Comparison of ENCODE assay signal across 8 mouse cellular contexts in the genomic region with DNA sequence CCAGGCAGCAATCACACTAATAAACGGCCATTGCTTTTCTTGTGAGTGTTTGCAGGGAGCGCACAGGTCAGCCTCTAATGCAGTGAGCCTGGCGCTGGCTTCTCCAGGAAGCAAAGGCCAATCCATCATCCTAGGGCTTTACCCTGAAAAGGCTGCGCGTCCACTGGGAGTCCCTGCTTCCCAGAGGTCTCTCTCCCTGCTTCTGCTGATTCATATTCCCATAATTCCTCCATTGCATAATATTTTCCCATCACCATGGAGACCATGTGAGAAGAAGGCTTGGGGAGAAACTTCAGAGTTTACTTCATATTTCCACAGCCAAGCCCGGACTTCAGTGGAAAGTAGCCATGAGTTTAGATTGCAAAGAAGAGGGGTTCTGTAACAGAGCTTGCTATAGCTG. TPM values are rescaled to one million over a fixed set of nuclear protein-coding genes. Genes with fewer than 3 reads are reported as not detected.
DNase-seq lines count a peak whose midpoint lies in the region; ATAC-seq lines count a peak whose summit lies in the region.

No protein-coding gene starts in this region.

- DNase-seq in adrenal gland, adult 2 months: peak; percentile 76
- DNase-seq in adrenal gland, postnatal 4 days (ENCODE audit: low spot score in 2 of 2): no peak
- DNase-seq in 3134 (ENCODE audit: extremely low read depth, insufficient read length, low spot score): peak; percentile 46
- DNase-seq in kidney, postnatal 14 days: peak; percentile 75
- no peak for DNase-seq in spleen, postnatal 4 days (ENCODE audit: low spot score in 2 of 2)
- no peak for DNase-seq in layer of hippocampus, adult 8-10 months (ENCODE audit: low spot score in 2 of 2)

- peaks cover 15% of the 10 kb centered on the region for H3K4me1 ChIP-seq in heart, embryonic 15.5 days (replicated peaks)
- peaks cover 13% of the 10 kb centered on the region for H3K4me1 ChIP-seq in stomach, embryonic 14.5 days (ENCODE audit: control insufficient read depth, insufficient read depth, low read length)

- no peak overlapping the region; the same call in 1 of the 2 replicates for H3K27ac ChIP-seq in heart, embryonic 15.5 days
- H3K27ac ChIP-seq in stomach, embryonic 14.5 days (ENCODE audit: low read length): peak overlapping the region; percentile 84

- no peaks in the 10 kb centered on the region for H3K36me3 ChIP-seq in heart, embryonic 15.5 days
- no peaks in the 10 kb centered on the region for H3K36me3 ChIP-seq in stomach, embryonic 14.5 days (ENCODE audit: control insufficient read depth, insufficient read depth, low read length)

- WGBS in heart, embryonic 15.5 days: 57% methylated on average over 6 of the region's 6 CpGs
- 14% methylated on average over 6 of the region's 6 CpGs for WGBS in stomach, embryonic 14.5 days

- no peak overlapping the region for H3K4me3 ChIP-seq in heart, embryonic 15.5 days
- H3K4me3 ChIP-seq in stomach, embryonic 14.5 days (ENCODE audit: low read depth, low read length): no peak overlapping the region

- no peaks in the 10 kb centered on the region for H3K27me3 ChIP-seq in heart, embryonic 15.5 days
- H3K27me3 ChIP-seq in stomach, embryonic 14.5 days (ENCODE audit: control insufficient read depth, insufficient read depth, low read length): no peaks in the 10 kb centered on the region

- ATAC-seq in heart, embryonic 15.5 days (replicated peaks; ENCODE audit: insufficient number of reproducible peaks, insufficient read depth, low FRiP score, low read depth): peak; percentile 47
- peak; percentile 81; the same call in 1 of the 2 replicates for ATAC-seq in stomach, embryonic 14.5 days (ENCODE audit: insufficient number of reproducible peaks, insufficient read depth, low FRiP score, low read depth)

- H3K4me2 ChIP-seq in heart, embryonic 15.5 days: no peak overlapping the region
- no peak overlapping the region for H3K4me2 ChIP-seq in stomach, embryonic 14.5 days (replicated peaks; ENCODE audit: low read depth, low read length)

- no peak overlapping the region for H3K9ac ChIP-seq in heart, embryonic 15.5 days
- no peak overlapping the region for H3K9ac ChIP-seq in stomach, embryonic 14.5 days (replicated peaks; ENCODE audit: low read depth, low read length)

- no peaks in the 10 kb centered on the region for H3K9me3 ChIP-seq in heart, embryonic 15.5 days (replicated peaks)
- H3K9me3 ChIP-seq in stomach, embryonic 14.5 days (ENCODE audit: control insufficient read depth, low read depth, low read length): no peaks in the 10 kb centered on the region

RNA-seq across cellular contexts. Expression of a gene that starts 33.2 kb away (rescaled TPM):
- total RNA-seq in adrenal gland, adult 2 months (2021): 10 to 100 TPM; 17.5 to 29.6 TPM
- 13.3 and 13.5 TPM in 2 replicates for polyA plus RNA-seq in adrenal gland, adult 2 months (2012; rRNA removed)
- 10 to 100 TPM; 33.6 to 34.6 TPM for total RNA-seq in adrenal gland, postnatal 4 days (2021)
- 62.5 and 76.6 TPM in 2 replicates for polyA plus RNA-seq in heart, embryonic 15.5 days (2015; fragmentation: Nextera tagmentation; extraction: Ambion mirVana)
- polyA plus RNA-seq in stomach, embryonic 14.5 days (2014; fragmentation: Nextera tagmentation; extraction: Ambion mirVana): 68.6 and 75.8 TPM in 2 replicates
- total RNA-seq in layer of hippocampus, adult 8-10 months (2022): 10 to 100 TPM; 43.0 to 51.1 (median 47.0) TPM

Comparison
In these comparisons a context has a peak if more than half of its experiments do, and no peak if none do; other contexts are left out.
1. DNase-seq: peak in adrenal gland, adult 2 months (single experiment), 3134 (single experiment) and kidney, postnatal 14 days (single experiment); none in adrenal gland, postnatal 4 days (0 of 2), spleen, postnatal 4 days (0 of 2) and layer of hippocampus, adult 8-10 months (0 of 2).